Mouse (Mus musculus) fat pad, adult 2 months (tissue): Measurements from ENCODE around the gene Mcam.

ENCODE experiments used
- DNase-seq: peaks from one replicate; pipeline ENCODE4 v3.0.0-alpha.2; 2011; ENCODE audit warnings: low read depth, low spot score; ENCODE audit errors: extremely low read depth

The Mcam gene

GRCm38 (mm10) chr9:44134101-44134850 is at the start of gene Mcam:
TSS of gene Mcam (plus strand) at chr9:44134469.
- DNase-seq = no peak

- DNase-seq = no peak
These were observed 49.5 kb upstream of the Mcam start for GRCm38 (mm10) chr9:44084659-44085229.

GRCm38 (mm10) chr9:44085276-44085675 is 49.0 kb upstream of the Mcam start:
- DNase-seq = no peak

- no peak for DNase-seq
These were observed 48.3 kb upstream of the Mcam start for GRCm38 (mm10) chr9:44085741-44086665.

- no peak for DNase-seq
These were observed 47.3 kb upstream of the Mcam start for GRCm38 (mm10) chr9:44086960-44087359.

GRCm38 (mm10) chr9:44087761-44088455 is 46.4 kb upstream of the Mcam start:
- peak; percentile 95 for DNase-seq

- no peak for DNase-seq
These were observed 45.2 kb upstream of the Mcam start for GRCm38 (mm10) chr9:44088877-44089608.

GRCm38 (mm10) chr9:44093612-44094503 is 40.4 kb upstream of the Mcam start:
- no peak for DNase-seq

- no peak for DNase-seq
These were observed 39.5 kb upstream of the Mcam start for GRCm38 (mm10) chr9:44094737-44095136.

GRCm38 (mm10) chr9:44095781-44096180 is 38.5 kb upstream of the Mcam start:
- no peak for DNase-seq

GRCm38 (mm10) chr9:44096536-44096935 is 37.7 kb upstream of the Mcam start:
- no peak for DNase-seq

GRCm38 (mm10) chr9:44101490-44101889 is 32.8 kb upstream of the Mcam start, which contains the start of gene Mfrp:
TSS of gene Mfrp (plus strand) at chr9:44101729.
- DNase-seq = no peak

- no peak for DNase-seq
These were observed 29.4 kb upstream of the Mcam start for GRCm38 (mm10) chr9:44104881-44105280.

GRCm38 (mm10) chr9:44105781-44106180 is 28.5 kb upstream of the Mcam start:
- DNase-seq = no peak

GRCm38 (mm10) chr9:44106182-44106581 is 28.1 kb upstream of the Mcam start:
- no peak for DNase-seq

- no peak for DNase-seq
These were observed 27.7 kb upstream of the Mcam start for GRCm38 (mm10) chr9:44106596-44106995.

- DNase-seq = no peak
These were observed 27.2 kb upstream of the Mcam start, which contains the start of gene C1qtnf5 for GRCm38 (mm10) chr9:44107110-44107509. TSS of gene C1qtnf5 (plus strand) at chr9:44107245.

- no peak for DNase-seq
These were observed 26.6 kb upstream of the Mcam start for GRCm38 (mm10) chr9:44107557-44108179.
